Mouse (Mus musculus): ENCODE data around the gene Bcat2.

DNA sequence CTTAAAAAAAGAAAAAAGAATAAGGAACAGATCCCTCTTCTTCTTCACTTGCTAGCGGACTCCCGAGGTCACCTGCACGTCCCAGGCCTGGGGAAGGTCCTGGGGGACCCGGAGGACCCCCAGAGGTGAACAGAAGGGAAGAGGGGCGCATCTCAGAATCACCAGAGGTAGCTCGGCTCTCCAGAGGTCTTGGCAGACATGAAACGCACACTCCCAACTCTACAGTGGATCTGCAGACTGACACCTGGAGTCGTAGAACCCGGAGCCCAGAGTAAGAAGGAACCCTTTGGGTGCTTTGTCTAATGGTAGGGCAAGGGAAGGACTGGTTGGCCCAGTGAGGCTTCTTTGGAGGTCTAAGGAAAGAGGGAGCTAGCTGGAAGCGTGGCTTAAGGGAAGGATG, 32.4 kb upstream of the Bcat2 start:
- no peak for TF ChIP-seq POLR2A (IDR thresholded peaks at IDR 0.05; ENCODE audit: borderline replicate concordance, low read depth, low read length)
- no peak for TF ChIP-seq CTCF (IDR thresholded peaks at IDR 0.05; ENCODE audit: low read depth, low read length)

Data from bone marrow macrophage, adult 2 months (primary cell).